Comparison of ENCODE assay signal across 9 mouse cellular contexts in the genomic region with DNA sequence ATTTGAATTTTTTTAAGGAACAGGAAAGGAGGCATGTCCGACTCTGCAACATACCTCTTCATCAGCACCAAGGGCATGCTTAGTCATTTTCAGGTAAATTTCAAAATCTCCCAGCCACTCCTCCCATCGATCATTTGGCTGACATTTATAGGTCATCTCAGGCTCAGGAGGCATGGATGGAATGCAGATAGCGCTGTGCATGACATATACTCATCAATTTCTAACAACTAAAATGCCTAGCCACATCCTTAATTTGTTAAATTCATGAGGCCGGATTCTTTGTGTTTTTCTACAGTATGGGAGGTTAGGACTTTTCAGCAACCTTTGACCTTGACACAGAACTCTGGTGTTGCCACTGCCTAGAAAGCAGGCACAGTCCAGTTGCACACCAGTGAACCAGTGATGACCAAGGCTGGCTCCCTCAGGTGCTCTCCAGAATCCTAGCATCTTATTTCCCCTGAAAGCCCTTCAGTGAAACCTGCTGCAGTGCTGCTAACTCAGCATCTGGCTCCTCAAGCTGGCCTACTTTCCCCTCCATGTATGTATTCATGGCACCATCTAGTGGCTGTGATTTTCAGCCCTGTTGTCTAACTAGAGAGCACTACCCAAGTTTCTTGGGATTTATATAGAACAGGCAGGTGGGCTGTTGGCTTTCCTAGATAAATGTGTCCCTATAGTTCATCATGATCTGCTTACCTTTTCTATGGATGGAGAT. TPM values are rescaled to one million over a fixed set of nuclear protein-coding genes. Genes with fewer than 3 reads are reported as not detected.
DNase-seq lines count a peak whose midpoint lies in the region; ATAC-seq and TF ChIP-seq lines count a peak whose summit lies in the region.
"Had no signal": no experiment of that assay in that cellular context is flagged by ENCODE, and none has a peak within 500 bp of the region (broad histone marks: within the 10 kb centered on the region; RNA-seq: fewer than 3 reads in every experiment).

No protein-coding gene starts in this region.

- no peaks in the 10 kb centered on the region for H3K4me1 ChIP-seq in ES-E14 (ENCODE audit: control insufficient read depth in 2 of 2, insufficient read depth in 2 of 2, low read length in 2 of 2, poor library complexity in 1 of 2)
- no peaks in the 10 kb centered on the region for H3K4me1 ChIP-seq in midbrain, embryonic 16.5 days (ENCODE audit: control insufficient read depth, insufficient read depth, low read length)
- H3K4me1 ChIP-seq: liver, embryonic 15.5 days had no signal

- in situ Hi-C loops in ES-E14 (cut with MboI; ENCODE audit: low sequenced_read_pairs in 2 of 2, unreplicated experiment in 2 of 2) = loop anchor here (10.0 to 25.0 kb wide), 2 partner anchors 509 to 537 kb away; no protein-coding TSS in a partner anchor

- ATAC-seq in midbrain, embryonic 16.5 days = peak; percentile 88
- no peak for ATAC-seq in monocyte, adult 5-6 weeks (replicated peaks; ENCODE audit: insufficient number of reproducible peaks, low FRiP score, low TSS enrichment, poor library complexity, severe bottlenecking)

- no peaks in the 10 kb centered on the region for H3K36me3 ChIP-seq in ES-E14 (ENCODE audit: control insufficient read depth, insufficient read depth, low read length, poor library complexity, severe bottlenecking)
- H3K36me3 ChIP-seq in midbrain, embryonic 16.5 days (ENCODE audit: control insufficient read depth, insufficient read depth, low read length) = no peaks in the 10 kb centered on the region
- H3K36me3 ChIP-seq: liver, embryonic 15.5 days had no signal

- DNase-seq in 3T3-L1 (ENCODE audit: low read depth, low spot score) = peak; percentile 39
- peak; percentile 21 for DNase-seq in ES-E14 (ENCODE audit: low read depth, low spot score)
- DNase-seq in cerebellum, postnatal 10 days = peak; percentile 78
- DNase-seq in frontal cortex, postnatal 36 days (ENCODE audit: low spot score in 2 of 2) = peak; percentile 62 to 84
- DNase-seq in layer of hippocampus, adult 8-10 months (ENCODE audit: low spot score in 2 of 2) = peak; percentile 56 to 60
- DNase-seq in gastrocnemius, postnatal 4 days (ENCODE audit: low spot score in 2 of 2) = no peak

- no peak overlapping the region for H3K4me3 ChIP-seq in ES-E14 (ENCODE audit: insufficient read depth in 1 of 2, low read depth in 1 of 2, low read length in 2 of 2, poor library complexity in 1 of 2, severe bottlenecking in 1 of 2)
- no peak overlapping the region for H3K4me3 ChIP-seq in midbrain, embryonic 16.5 days (ENCODE audit: low read depth, low read length)
- H3K4me3 ChIP-seq: liver, embryonic 15.5 days had no signal

- 80% methylated on average over 4 of the region's 4 CpGs for WGBS in midbrain, embryonic 16.5 days

- H3K4me2 ChIP-seq in midbrain, embryonic 16.5 days (ENCODE audit: low read length) = no peak overlapping the region
- H3K4me2 ChIP-seq: liver, embryonic 15.5 days had no signal

- no peak overlapping the region for H3K27ac ChIP-seq in ES-E14 (ENCODE audit: insufficient read depth, low read depth, low read length, poor library complexity, severe bottlenecking)
- no peak overlapping the region for H3K27ac ChIP-seq in midbrain, embryonic 16.5 days (ENCODE audit: low read length)
- H3K27ac ChIP-seq: liver, embryonic 15.5 days had no signal

- no peak overlapping the region for H3K9ac ChIP-seq in ES-E14 (ENCODE audit: insufficient read depth, low read depth, low read length, poor library complexity, severe bottlenecking)
- H3K9ac ChIP-seq in midbrain, embryonic 16.5 days (ENCODE audit: low read depth, low read length) = no peak overlapping the region
- H3K9ac ChIP-seq: liver, embryonic 15.5 days had no signal

- no peaks in the 10 kb centered on the region for H3K27me3 ChIP-seq in midbrain, embryonic 16.5 days (ENCODE audit: control insufficient read depth, insufficient read depth, low read depth, low read length)
- H3K27me3 ChIP-seq: liver, embryonic 15.5 days had no signal

- H3K9me3 ChIP-seq in ES-E14 (ENCODE audit: control insufficient read depth, insufficient read depth, low read depth, low read length) = no peaks in the 10 kb centered on the region
- H3K9me3 ChIP-seq in midbrain, embryonic 16.5 days (replicated peaks; ENCODE audit: control insufficient read depth, low read length, poor library complexity, severe bottlenecking) = no peaks in the 10 kb centered on the region
- H3K9me3 ChIP-seq: liver, embryonic 15.5 days had no signal

TF ChIP-seq in ES-E14, 5 proteins besides CTCF, POLR2A, EP300 and RAD21:
- TF ChIP-seq HCFC1 (IDR thresholded peaks at IDR 0.05; ENCODE audit: borderline replicate concordance, insufficient read depth, low read length) (no peak), ZC3H11A (IDR thresholded peaks at IDR 0.05; ENCODE audit: borderline replicate concordance, low read depth, low read length) (peak; percentile 35; the same call in 1 of the 2 replicates)

RNA-seq across cellular contexts. Expression of gene Gabra5, which starts 35.9 kb away (rescaled TPM):
- 0.48 and 0.49 TPM in 2 replicates for total RNA-seq in ES-E14 (2012; rRNA removed)
- 100 to 1,000 TPM; 136 to 169 (median 157) TPM for total RNA-seq in layer of hippocampus, adult 8-10 months (2022)
- polyA plus RNA-seq in midbrain, embryonic 16.5 days (2015; fragmentation: Nextera tagmentation; extraction: Ambion mirVana) = 43.9 and 55.0 TPM in 2 replicates
- not detected in 3 replicates for total RNA-seq in monocyte, adult 5-6 weeks (2017)
- total RNA-seq in gastrocnemius, postnatal 4 days (2021) = not detected
- polyA plus RNA-seq: liver, embryonic 15.5 days had no signal

RNA-seq across cellular contexts. Expression of gene Gabrb3, which starts 54.5 kb away (rescaled TPM):
- 4.9 and 6.4 TPM in 2 replicates for total RNA-seq in ES-E14 (2012; rRNA removed)
- total RNA-seq in layer of hippocampus, adult 8-10 months (2022) = 100 to 1,000 TPM; 211 to 252 (median 245) TPM
- 64.2 and 67.4 TPM in 2 replicates for polyA plus RNA-seq in midbrain, embryonic 16.5 days (2015; fragmentation: Nextera tagmentation; extraction: Ambion mirVana)
- total RNA-seq in monocyte, adult 5-6 weeks (2017) = not detected in 3 replicates
- 1 to 10 TPM; 1.2 to 2.5 TPM for total RNA-seq in gastrocnemius, postnatal 4 days (2021)

Comparison
In these comparisons a context has a peak if more than half of its experiments do, and no peak if none do; other contexts are left out.
1. DNase-seq: peak in 3T3-L1 (single experiment), ES-E14 (single experiment), cerebellum, postnatal 10 days (2 of 2), frontal cortex, postnatal 36 days (2 of 2) and layer of hippocampus, adult 8-10 months (2 of 2); none in gastrocnemius, postnatal 4 days (0 of 2).
2. RNA of gene Gabra5, which starts 35.9 kb away (total RNA-seq): 136 to 169 TPM in layer of hippocampus, adult 8-10 months; 0.48 to 0.49 TPM in ES-E14, not detected in gastrocnemius, postnatal 4 days and not detected in monocyte, adult 5-6 weeks; every median in the first group is over 10 times any median in the second.
3. RNA of gene Gabrb3, which starts 54.5 kb away (total RNA-seq): 211 to 252 TPM in layer of hippocampus, adult 8-10 months; 4.9 to 6.4 TPM in ES-E14, 1.2 to 2.5 TPM in gastrocnemius, postnatal 4 days and not detected in monocyte, adult 5-6 weeks; every median in the first group is over 10 times any median in the second.